Mouse (Mus musculus): ENCODE results near the gene Speer4d.
A peak's percentile ranks its signal among the peaks of the same experiment; 100 is the strongest.
"Not testable (repeated sequence)": the region's sequence is repeated elsewhere in the genome, so short reads cannot be mapped to it uniquely, and the experiment has no call there.

Gene Speer4d

GRCm38 (mm10) chr5:15618764-15619163 is at the start of gene Speer4d:
Gene Speer4d (plus strand): TSS chr5:15619064.
- not testable (repeated sequence) for DNase-seq

- not testable (repeated sequence) for DNase-seq
Observed at GRCm38 (mm10) chr5:15573735-15574134, 45.1 kb upstream of the Speer4d start.

GRCm38 (mm10) chr5:15577033-15577432 is 41.8 kb upstream of the Speer4d start, which contains the start of gene Gm21083:
Gene Gm21083 (plus strand): TSS chr5:15577333.
- not testable (repeated sequence) for DNase-seq

GRCm38 (mm10) chr5:15586351-15586750 is 32.5 kb upstream of the Speer4d start:
- not testable (repeated sequence) for DNase-seq

GRCm38 (mm10) chr5:15588291-15588690 is 30.6 kb upstream of the Speer4d start:
- DNase-seq: not testable (repeated sequence)

GRCm38 (mm10) chr5:15590635-15591034 is 28.2 kb upstream of the Speer4d start:
- not testable (repeated sequence) for DNase-seq

- not testable (repeated sequence) for DNase-seq
Observed at GRCm38 (mm10) chr5:15591577-15591976, 27.3 kb upstream of the Speer4d start.

GRCm38 (mm10) chr5:15598831-15599230 is 20.0 kb upstream of the Speer4d start:
- not testable (repeated sequence) for DNase-seq

GRCm38 (mm10) chr5:15600342-15600741 is 18.5 kb upstream of the Speer4d start:
- not testable (repeated sequence) for DNase-seq

- not testable (repeated sequence) for DNase-seq
Observed at GRCm38 (mm10) chr5:15601481-15601880, 17.4 kb upstream of the Speer4d start.

- not testable (repeated sequence) for DNase-seq
Observed at GRCm38 (mm10) chr5:15601960-15602359, 16.9 kb upstream of the Speer4d start.

- DNase-seq: not testable (repeated sequence)
Observed at GRCm38 (mm10) chr5:15602424-15602947, 16.4 kb upstream of the Speer4d start.

GRCm38 (mm10) chr5:15603008-15603407 is 15.9 kb upstream of the Speer4d start:
- not testable (repeated sequence) for DNase-seq

GRCm38 (mm10) chr5:15603585-15603984 is 15.3 kb upstream of the Speer4d start:
- not testable (repeated sequence) for DNase-seq

- DNase-seq: peak; percentile 11
Observed at GRCm38 (mm10) chr5:15606677-15607076, 12.2 kb upstream of the Speer4d start.

GRCm38 (mm10) chr5:15610695-15611094 is 8.2 kb upstream of the Speer4d start:
- not testable (repeated sequence) for DNase-seq

- not testable (repeated sequence) for DNase-seq
Observed at GRCm38 (mm10) chr5:15616195-15616594, 2.7 kb upstream of the Speer4d start.

GRCm38 (mm10) chr5:15628136-15628535 is 9.3 kb downstream of the Speer4d start:
- DNase-seq: not testable (repeated sequence)

GRCm38 (mm10) chr5:15630068-15630467 is 11.2 kb downstream of the Speer4d start:
- not testable (repeated sequence) for DNase-seq

- not testable (repeated sequence) for DNase-seq
Observed at GRCm38 (mm10) chr5:15637637-15638036, 18.8 kb downstream of the Speer4d start.

GRCm38 (mm10) chr5:15645707-15646106 is 26.8 kb downstream of the Speer4d start:
- not testable (repeated sequence) for DNase-seq

GRCm38 (mm10) chr5:15652334-15652733 is 33.5 kb downstream of the Speer4d start:
- not testable (repeated sequence) for DNase-seq

- DNase-seq: not testable (repeated sequence)
Observed at GRCm38 (mm10) chr5:15656959-15657358, 38.1 kb downstream of the Speer4d start, which contains the start of gene 4930572O03Rik. Gene 4930572O03Rik (minus strand): TSS chr5:15657059.

- not testable (repeated sequence) for DNase-seq
Observed at GRCm38 (mm10) chr5:15663847-15664246, 45.0 kb downstream of the Speer4d start.

- not testable (repeated sequence) for DNase-seq
Observed at GRCm38 (mm10) chr5:15670789-15671188, 51.9 kb downstream of the Speer4d start.

All from cerebellum, adult 9-10 months (tissue).